Mouse (Mus musculus): ENCODE measurements around the gene Tmem44. TPM values are rescaled to one million over a fixed set of nuclear protein-coding genes. Genes with fewer than 3 reads are reported as not detected.

Gene Tmem44
- polyA plus RNA-seq, 2 experiments: 16.9 to 39.4 TPM

DNA sequence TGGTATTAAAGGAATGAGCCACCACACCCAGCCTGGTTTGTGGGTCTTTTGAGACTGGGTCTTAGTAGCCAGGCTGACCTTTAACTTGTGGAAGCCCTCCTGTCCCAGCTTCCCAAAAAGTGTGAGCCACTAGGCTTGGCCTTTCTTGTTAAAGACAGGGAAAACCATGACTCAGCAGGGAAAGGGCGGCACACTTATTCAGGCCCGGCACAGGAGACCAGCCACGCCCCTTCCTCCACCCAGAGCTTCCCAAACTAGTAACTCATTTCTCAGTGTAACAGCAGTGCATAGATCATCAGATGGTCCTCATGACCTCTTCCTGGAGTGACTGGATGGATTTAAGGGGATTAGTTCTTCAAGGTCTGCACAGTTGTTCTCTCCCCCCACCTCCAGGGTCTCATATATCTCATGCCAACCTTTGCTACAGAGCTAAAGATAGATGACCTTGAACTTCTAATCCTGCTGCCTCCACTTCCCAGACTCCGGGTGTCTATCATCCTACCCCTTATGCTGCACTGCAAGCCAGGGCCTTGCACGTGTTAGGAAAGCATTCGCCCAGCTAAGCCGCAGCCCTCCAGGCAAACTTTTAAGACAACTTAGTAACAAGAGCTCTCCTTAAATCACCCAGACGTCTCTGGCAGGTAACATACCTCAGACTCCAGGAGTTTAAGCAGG, 38.1 kb downstream of the Tmem44 start:
- Histone ChIP-seq H3K4me2 (replicated peaks; ENCODE audit: low read depth, low read length, severe bottlenecking) (no peak overlapping the region), H3K36me3 (ENCODE audit: control insufficient read depth, insufficient read depth, low read length) (peaks cover 3% of the 10 kb centered on the region; the same call in 1 of the 2 replicates), H3K27ac (replicated peaks; ENCODE audit: low read depth, low read length) (no peak overlapping the region), H3K4me3 (replicated peaks; ENCODE audit: low read length) (no peak overlapping the region), H3K9me3 (ENCODE audit: control insufficient read depth, low read length) (no peaks in the 10 kb centered on the region), H3K9ac (ENCODE audit: low read depth, low read length, severe bottlenecking) (no peak overlapping the region), H3K27me3 (ENCODE audit: control insufficient read depth, insufficient read depth, low read length) (no peaks in the 10 kb centered on the region), H3K4me1 (ENCODE audit: control insufficient read depth, insufficient read depth, low read length) (peaks cover 15% of the 10 kb centered on the region)
- no peak for TF ChIP-seq POLR2A (IDR thresholded peaks at IDR 0.05; ENCODE audit: borderline replicate concordance, extremely low read depth, insufficient read depth, insufficient read length)
- ATAC-seq (ENCODE audit: low FRiP score, low read depth) (peak; percentile 65), DNase-seq (ENCODE audit: low spot score) (peak; percentile 53)
- 39% methylated on average over 8 of the region's 8 CpGs for WGBS

DNA sequence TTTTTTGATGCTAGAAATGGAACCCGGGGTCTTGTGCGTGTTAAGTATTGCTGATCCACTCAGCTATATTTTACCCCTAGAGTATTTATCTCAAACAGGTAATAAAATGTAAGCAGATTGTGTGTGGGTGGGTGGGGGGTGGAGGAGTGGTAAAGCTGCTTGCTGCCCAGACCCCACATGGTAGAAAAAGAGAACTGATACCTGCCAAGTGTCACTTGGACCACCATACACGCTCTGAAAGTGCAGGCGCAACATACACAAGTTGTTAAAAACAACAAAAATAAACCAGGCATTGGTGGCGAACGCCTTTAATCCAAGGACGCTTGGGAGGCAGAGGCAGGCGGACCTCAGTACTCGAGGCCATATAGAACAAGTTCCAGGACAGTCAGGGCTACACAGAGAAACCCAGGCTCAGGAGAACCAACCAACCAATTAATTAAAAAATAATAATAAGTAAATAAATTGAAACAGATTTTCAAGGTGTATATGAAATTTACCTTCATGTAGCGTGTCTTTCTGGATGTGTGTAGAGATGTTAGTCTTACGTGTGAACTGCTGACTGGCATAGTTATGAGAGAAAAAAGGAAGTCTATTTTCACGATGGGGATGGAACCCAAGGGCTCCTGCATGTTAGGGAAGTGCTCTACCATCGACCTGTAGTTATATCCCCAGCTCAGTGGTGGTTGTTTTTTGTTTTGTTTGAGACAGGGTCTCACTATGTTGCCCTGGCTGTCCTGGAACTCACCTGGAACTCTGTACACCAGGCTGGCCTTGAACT, 38.9 kb downstream of the Tmem44 start:
- TF ChIP-seq POLR2A (IDR thresholded peaks at IDR 0.05; ENCODE audit: borderline replicate concordance, extremely low read depth, insufficient read depth, insufficient read length): no peak
- peaks cover 15% of the 10 kb centered on the region for H3K4me1 ChIP-seq (ENCODE audit: control insufficient read depth, insufficient read depth, low read length)
- H3K36me3 ChIP-seq (ENCODE audit: control insufficient read depth, insufficient read depth, low read length): peaks cover 3% of the 10 kb centered on the region; the same call in 1 of the 2 replicates
- peak overlapping the region; percentile 63 for H3K4me2 ChIP-seq (replicated peaks; ENCODE audit: low read depth, low read length, severe bottlenecking)
- 81% methylated on average over 13 of the region's 13 CpGs for WGBS
- H3K27ac ChIP-seq (replicated peaks; ENCODE audit: low read depth, low read length): no peak overlapping the region
- no peak for DNase-seq (ENCODE audit: low spot score)
- peak overlapping the region; percentile 67; the same call in 1 of the 2 replicates for H3K4me3 ChIP-seq (replicated peaks; ENCODE audit: low read length)
- H3K27me3 ChIP-seq (ENCODE audit: control insufficient read depth, insufficient read depth, low read length): no peaks in the 10 kb centered on the region
- H3K9ac ChIP-seq (ENCODE audit: low read depth, low read length, severe bottlenecking): peak overlapping the region; percentile 86; the same call in 1 of the 2 replicates
- ATAC-seq (ENCODE audit: low FRiP score, low read depth): no peak
- no peaks in the 10 kb centered on the region for H3K9me3 ChIP-seq (ENCODE audit: control insufficient read depth, low read length)

DNA sequence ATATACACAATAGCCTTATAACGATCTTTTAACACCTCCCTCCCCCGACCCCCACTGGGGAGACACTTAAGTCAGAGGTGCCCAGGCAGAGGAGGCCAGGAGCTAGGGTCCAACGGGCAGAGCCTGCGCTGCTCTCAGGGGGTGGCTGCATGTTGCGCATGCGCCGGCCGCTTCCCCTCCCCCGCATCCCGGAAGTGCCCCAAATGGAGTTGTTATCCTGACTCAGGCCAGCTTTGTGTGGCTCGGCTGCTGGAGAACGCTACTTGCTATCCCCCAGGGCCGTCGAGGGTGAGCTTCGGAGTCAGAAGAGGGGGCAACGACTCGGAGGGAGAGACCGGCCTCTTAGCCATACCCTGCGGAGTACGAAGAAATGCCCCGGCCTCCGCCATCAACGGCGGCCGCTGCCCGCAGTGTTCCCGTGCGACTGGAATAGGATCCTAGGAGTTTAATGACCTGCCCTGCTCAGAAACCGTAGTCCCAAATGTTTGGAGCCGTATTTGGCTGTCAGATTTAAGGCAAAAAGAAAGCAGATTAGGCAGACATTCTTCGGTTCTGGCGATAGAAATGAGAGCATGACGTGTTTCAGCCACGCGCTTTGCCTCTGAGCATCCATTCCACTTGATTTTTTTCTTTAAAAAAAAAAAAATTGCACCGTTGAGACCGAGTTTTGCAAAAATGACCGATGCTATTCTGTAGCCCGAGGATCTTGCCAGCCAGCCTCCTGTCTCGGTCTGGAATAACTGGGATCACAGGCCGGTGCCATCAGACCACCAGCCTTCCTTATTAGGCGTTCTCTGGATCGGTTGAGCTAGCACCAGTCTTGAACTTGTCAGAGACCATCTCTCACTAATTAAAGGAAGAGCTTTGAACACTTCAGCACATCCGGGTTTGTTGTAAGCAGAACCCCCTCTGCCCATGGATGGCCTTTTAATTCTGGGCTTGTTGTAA, 39.9 kb downstream of the Tmem44 start:
- peaks cover 3% of the 10 kb centered on the region; the same call in 1 of the 2 replicates for H3K36me3 ChIP-seq (ENCODE audit: control insufficient read depth, insufficient read depth, low read length)
- H3K4me2 ChIP-seq (replicated peaks; ENCODE audit: low read depth, low read length, severe bottlenecking): peak overlapping the region; percentile 63
- H3K9ac ChIP-seq (ENCODE audit: low read depth, low read length, severe bottlenecking): peak overlapping the region; percentile 86
- peak overlapping the region; percentile 67 for H3K4me3 ChIP-seq (replicated peaks; ENCODE audit: low read length)
- no peaks in the 10 kb centered on the region for H3K27me3 ChIP-seq (ENCODE audit: control insufficient read depth, insufficient read depth, low read length)
- 2% methylated on average over 44 of the region's 44 CpGs for WGBS
- peak; percentile 89 for DNase-seq (ENCODE audit: low spot score)
- H3K9me3 ChIP-seq (ENCODE audit: control insufficient read depth, low read length): no peaks in the 10 kb centered on the region
- peak overlapping the region; percentile 90 for H3K27ac ChIP-seq (replicated peaks; ENCODE audit: low read depth, low read length)
- peaks cover 15% of the 10 kb centered on the region for H3K4me1 ChIP-seq (ENCODE audit: control insufficient read depth, insufficient read depth, low read length)
- ATAC-seq (ENCODE audit: low FRiP score, low read depth): peak; percentile 88
- TF ChIP-seq POLR2A (IDR thresholded peaks at IDR 0.05; ENCODE audit: borderline replicate concordance, extremely low read depth, insufficient read depth, insufficient read length): peak; percentile 77; the same call in 1 of the 2 replicates

DNA sequence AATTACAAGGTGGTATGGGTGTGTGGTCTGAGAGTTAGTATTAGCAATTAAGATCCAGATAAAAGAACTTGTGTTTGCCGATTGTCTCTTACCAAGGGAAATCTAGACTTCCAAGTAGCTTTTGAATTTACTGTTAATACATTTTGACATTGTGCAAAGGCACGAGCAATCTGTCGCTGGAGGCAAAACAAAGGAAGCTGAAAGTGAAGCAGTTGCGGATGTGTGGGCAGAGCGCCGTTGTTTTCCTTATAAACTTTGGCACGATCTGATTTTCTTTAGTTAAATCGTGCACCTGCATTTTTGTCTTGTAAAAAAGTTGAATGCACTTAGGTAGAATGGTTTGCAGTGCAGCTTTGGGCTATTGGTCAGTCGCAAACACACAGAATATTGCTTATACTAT, 40.6 kb downstream of the Tmem44 start:
- peak overlapping the region; percentile 63 for H3K4me2 ChIP-seq (replicated peaks; ENCODE audit: low read depth, low read length, severe bottlenecking)
- DNase-seq (ENCODE audit: low spot score) (no peak), ATAC-seq (ENCODE audit: low FRiP score, low read depth) (no peak)
- H3K27ac ChIP-seq (replicated peaks; ENCODE audit: low read depth, low read length): peak overlapping the region; percentile 90; the same call in 1 of the 2 replicates
- WGBS: 39% methylated on average over 9 of the region's 9 CpGs
- H3K4me3 ChIP-seq (replicated peaks; ENCODE audit: low read length): peak overlapping the region; percentile 67
- H3K36me3 ChIP-seq (ENCODE audit: control insufficient read depth, insufficient read depth, low read length): peaks cover 3% of the 10 kb centered on the region; the same call in 1 of the 2 replicates
- no peak for TF ChIP-seq POLR2A (IDR thresholded peaks at IDR 0.05; ENCODE audit: borderline replicate concordance, extremely low read depth, insufficient read depth, insufficient read length)
- H3K9me3 ChIP-seq (ENCODE audit: control insufficient read depth, low read length): no peaks in the 10 kb centered on the region
- peak overlapping the region; percentile 86 for H3K9ac ChIP-seq (ENCODE audit: low read depth, low read length, severe bottlenecking)
- H3K4me1 ChIP-seq (ENCODE audit: control insufficient read depth, insufficient read depth, low read length): peaks cover 15% of the 10 kb centered on the region
- no peaks in the 10 kb centered on the region for H3K27me3 ChIP-seq (ENCODE audit: control insufficient read depth, insufficient read depth, low read length)
